Mouse (Mus musculus): ENCODE measurements at regions not wholly inside any gene's neighbourhood (a gene's known extent, or its start where the extent isn't known, plus 50 kb on each side); places are given as distances from the start of the nearest gene placed in this dataset.

- no peak for DNase-seq (ENCODE audit: low spot score in 2 of 2)
- peak; percentile 55 for TF ChIP-seq CTCF (conservative IDR thresholded peaks at IDR 0.05)
- no peak overlapping the region for H3K4me3 ChIP-seq
- no peak overlapping the region for H3K27ac ChIP-seq
Observed at GRCm38 (mm10) chr9:61011066-61011465, 216.7 kb downstream of the Uaca start.

- Histone ChIP-seq H3K27ac (peak overlapping the region; percentile 2; the same call in 1 of the 2 replicates), H3K4me3 (no peak overlapping the region)
- DNase-seq (ENCODE audit: low spot score in 2 of 2): peak; percentile 66 to 88
- TF ChIP-seq CTCF (conservative IDR thresholded peaks at IDR 0.05): peak; percentile 63
Observed at GRCm38 (mm10) chr9:61012771-61013540, 218.6 kb downstream of the Uaca start.

GRCm38 (mm10) chr9:61014151-61014550 is 219.8 kb downstream of the Uaca start:
- Histone ChIP-seq H3K27ac (no peak overlapping the region), H3K4me3 (no peak overlapping the region)
- TF ChIP-seq CTCF (conservative IDR thresholded peaks at IDR 0.05): no peak
- no peak for DNase-seq (ENCODE audit: low spot score in 2 of 2)

GRCm38 (mm10) chr9:61015374-61015890 is 221.1 kb downstream of the Uaca start:
- no peak for DNase-seq (ENCODE audit: low spot score in 2 of 2)
- H3K4me3 ChIP-seq: no peak overlapping the region
- no peak for TF ChIP-seq CTCF (conservative IDR thresholded peaks at IDR 0.05)

GRCm38 (mm10) chr9:61016673-61017072 is 222.3 kb downstream of the Uaca start:
- TF ChIP-seq CTCF (conservative IDR thresholded peaks at IDR 0.05): no peak
- H3K4me3 ChIP-seq: no peak overlapping the region
- no peak for DNase-seq (ENCODE audit: low spot score in 2 of 2)
- no peak overlapping the region for H3K27ac ChIP-seq

More at GRCm38 (mm10) chr9:61015374-61015890, 221.1 kb downstream of the Uaca start:
- H3K27ac ChIP-seq: no peak overlapping the region

GRCm38 (mm10) chr9:61019938-61020337 is 225.6 kb downstream of the Uaca start:
- no peak overlapping the region for H3K27ac ChIP-seq
- H3K4me3 ChIP-seq: no peak overlapping the region
- no peak for DNase-seq (ENCODE audit: low spot score in 2 of 2)
- TF ChIP-seq CTCF (conservative IDR thresholded peaks at IDR 0.05): peak; percentile 76

- Histone ChIP-seq H3K4me3 (no peak overlapping the region), H3K27ac (no peak overlapping the region; the same call in 1 of the 2 replicates)
- TF ChIP-seq CTCF (conservative IDR thresholded peaks at IDR 0.05): no peak
- DNase-seq (ENCODE audit: low spot score in 2 of 2): no peak
Observed at GRCm38 (mm10) chr9:61021810-61022209, 227.5 kb downstream of the Uaca start.

GRCm38 (mm10) chr9:61022371-61023026 is 228.2 kb downstream of the Uaca start:
- no peak overlapping the region for H3K27ac ChIP-seq
- no peak overlapping the region for H3K4me3 ChIP-seq
- TF ChIP-seq CTCF (conservative IDR thresholded peaks at IDR 0.05): no peak
- peak in 1 of 2 experiments; percentile 11 for DNase-seq (ENCODE audit: low spot score in 2 of 2)

- no peak for DNase-seq (ENCODE audit: low spot score in 2 of 2)
- no peak for TF ChIP-seq CTCF (conservative IDR thresholded peaks at IDR 0.05)
Observed at GRCm38 (mm10) chr9:61025341-61025740, 231.0 kb downstream of the Uaca start.

GRCm38 (mm10) chr9:61028775-61029401 is 234.5 kb downstream of the Uaca start:
- DNase-seq (ENCODE audit: low spot score in 2 of 2): no peak

More at GRCm38 (mm10) chr9:61025341-61025740, 231.0 kb downstream of the Uaca start:
- Histone ChIP-seq H3K27ac (no peak overlapping the region), H3K4me3 (no peak overlapping the region)

GRCm38 (mm10) chr9:61031699-61032447 is 237.5 kb downstream of the Uaca start:
- TF ChIP-seq CTCF (conservative IDR thresholded peaks at IDR 0.05): no peak
- no peak for DNase-seq (ENCODE audit: low spot score in 2 of 2)
- Histone ChIP-seq H3K27ac (peak overlapping the region; percentile 15; the same call in 1 of the 2 replicates), H3K4me3 (peak overlapping the region; percentile 39)

More at GRCm38 (mm10) chr9:61028775-61029401, 234.5 kb downstream of the Uaca start:
- no peak for TF ChIP-seq CTCF (conservative IDR thresholded peaks at IDR 0.05)
- Histone ChIP-seq H3K27ac (no peak overlapping the region), H3K4me3 (no peak overlapping the region)

Data from layer of hippocampus, adult 2 months (tissue).